8 mouse cellular contexts compared by ENCODE assay signal in genomic region chr14:26357242-26357641, GRCm38 (mm10).
DNase-seq lines count a peak whose midpoint lies in the region; ATAC-seq and TF ChIP-seq lines count a peak whose summit lies in the region.

No protein-coding gene starts in this region.

- TF ChIP-seq POLR2A in thymus, adult 2 months (IDR thresholded peaks at IDR 0.05; ENCODE audit: control insufficient read depth, extremely low read depth, insufficient read depth, low read length, poor library complexity), result no peak

- no peaks in the 10 kb centered on the region for H3K9me3 ChIP-seq in ES-E14 (ENCODE audit: control insufficient read depth, insufficient read depth, low read depth, low read length)
- H3K9me3 ChIP-seq in heart, postnatal 0 days (replicated peaks; ENCODE audit: control insufficient read depth, low read length), result no peaks in the 10 kb centered on the region
- H3K9me3 ChIP-seq in liver, postnatal 0 days (ENCODE audit: low read length), result no peaks in the 10 kb centered on the region

- H3K4me1 ChIP-seq in ES-E14 (ENCODE audit: control insufficient read depth in 2 of 2, insufficient read depth in 2 of 2, low read length in 2 of 2, poor library complexity in 1 of 2), result peaks cover 0 to 7% of the 10 kb centered on the region in 2 experiments; a peak in 2 of 4 replicates
- peaks cover 11% of the 10 kb centered on the region for H3K4me1 ChIP-seq in heart, postnatal 0 days (ENCODE audit: control insufficient read depth, insufficient read depth)
- no peaks in the 10 kb centered on the region for H3K4me1 ChIP-seq in liver, postnatal 0 days (ENCODE audit: insufficient read depth)
- no peaks in the 10 kb centered on the region for H3K4me1 ChIP-seq in thymus, adult 2 months (replicated peaks; ENCODE audit: control insufficient read depth, insufficient read depth, low read length)

- no peak for TF ChIP-seq EP300 in heart, postnatal 0 days (IDR thresholded peaks at IDR 0.05; ENCODE audit: low read depth)
- TF ChIP-seq EP300 in liver, postnatal 0 days (IDR thresholded peaks at IDR 0.05; ENCODE audit: low read depth), result no peak

- no peaks in the 10 kb centered on the region for H3K36me3 ChIP-seq in ES-E14 (ENCODE audit: control insufficient read depth, insufficient read depth, low read length, poor library complexity, severe bottlenecking)
- no peaks in the 10 kb centered on the region for H3K36me3 ChIP-seq in heart, postnatal 0 days (replicated peaks; ENCODE audit: control insufficient read depth, insufficient read depth, low read length)
- no peaks in the 10 kb centered on the region for H3K36me3 ChIP-seq in liver, postnatal 0 days (replicated peaks; ENCODE audit: insufficient read depth, low read length)
- no peaks in the 10 kb centered on the region for H3K36me3 ChIP-seq in thymus, adult 2 months (ENCODE audit: control insufficient read depth, insufficient read depth, low read length)

- no peak overlapping the region for H3K27ac ChIP-seq in ES-E14 (ENCODE audit: insufficient read depth, low read depth, low read length, poor library complexity, severe bottlenecking)
- H3K27ac ChIP-seq in heart, postnatal 0 days (ENCODE audit: low read depth), result no peak overlapping the region
- no peak overlapping the region for H3K27ac ChIP-seq in liver, postnatal 0 days (ENCODE audit: low read depth)
- H3K27ac ChIP-seq in thymus, adult 2 months (ENCODE audit: control insufficient read depth, insufficient read depth, low read length), result no peak overlapping the region

- TF ChIP-seq CTCF in heart, postnatal 0 days (IDR thresholded peaks at IDR 0.05; ENCODE audit: low read depth), result 0 out of 2 replicates have a peak, but pooled peaks have one; percentile 1
- no peak for TF ChIP-seq CTCF in liver, postnatal 0 days (IDR thresholded peaks at IDR 0.05; ENCODE audit: low read depth)
- no peak for TF ChIP-seq CTCF in thymus, adult 2 months (IDR thresholded peaks at IDR 0.05; ENCODE audit: borderline replicate concordance, control insufficient read depth, extremely low read depth, insufficient read depth, low read length, poor library complexity)

- in situ Hi-C loops in ES-E14 (cut with MboI; ENCODE audit: low sequenced_read_pairs in 2 of 2, unreplicated experiment in 2 of 2), result no loop called here

- H3K4me2 ChIP-seq in heart, postnatal 0 days (ENCODE audit: low read depth, low read length), result no peak overlapping the region
- H3K4me2 ChIP-seq in liver, postnatal 0 days (ENCODE audit: low read depth, low read length), result no peak overlapping the region

- peak; percentile 66 for ATAC-seq in heart, postnatal 0 days (ENCODE audit: insufficient read depth, low read depth)
- ATAC-seq in liver, postnatal 0 days, result no peak
- ATAC-seq in erythroid progenitor cell, adult 5-6 weeks (replicated peaks; ENCODE audit: low FRiP score, poor library complexity, severe bottlenecking), result no peak
- no peak for ATAC-seq in activated CD4-positive, CD25-positive, alpha-beta regulatory T cell, adult 4 months

- peak overlapping the region; percentile 6; the same call in 1 of the 2 replicates for H3K9ac ChIP-seq in ES-E14 (ENCODE audit: insufficient read depth, low read depth, low read length, poor library complexity, severe bottlenecking)
- no peak overlapping the region for H3K9ac ChIP-seq in heart, postnatal 0 days (replicated peaks; ENCODE audit: low read depth, low read length)
- H3K9ac ChIP-seq in liver, postnatal 0 days (replicated peaks), result no peak overlapping the region

- 22% methylated on average over 6 of the region's 6 CpGs for WGBS in heart, postnatal 0 days
- 46% methylated on average over 6 of the region's 6 CpGs for WGBS in liver, postnatal 0 days (ENCODE audit: insufficient replicate concordance)
- WGBS in thymus, adult 2 months, result 52% methylated on average over 6 of the region's 6 CpGs

- DNase-seq in ES-E14 (ENCODE audit: low read depth, low spot score), result peak; percentile 26
- DNase-seq in adrenal gland, adult 8-10 months, result peak; percentile 82
- peak; percentile 82 for DNase-seq in heart, postnatal 0 days (ENCODE audit: low spot score)
- peak; percentile 24 for DNase-seq in liver, postnatal 0 days
- DNase-seq in thymus, adult 2 months, result no peak
- no peak for DNase-seq in urinary bladder, adult 18-20 months (ENCODE audit: low spot score in 2 of 2)

- peak overlapping the region in 1 of 2 experiments; percentile 21; a peak in 2 of 4 replicates for H3K4me3 ChIP-seq in ES-E14 (ENCODE audit: insufficient read depth in 1 of 2, low read depth in 1 of 2, low read length in 2 of 2, poor library complexity in 1 of 2, severe bottlenecking in 1 of 2)
- H3K4me3 ChIP-seq in heart, postnatal 0 days (ENCODE audit: low read depth, low read length), result no peak overlapping the region
- no peak overlapping the region for H3K4me3 ChIP-seq in liver, postnatal 0 days (ENCODE audit: low read depth, low read length)
- H3K4me3 ChIP-seq in thymus, adult 2 months (ENCODE audit: control insufficient read depth, insufficient read depth, low read length), result no peak overlapping the region

- H3K27me3 ChIP-seq in heart, postnatal 0 days (ENCODE audit: control insufficient read depth, insufficient read depth, low read length), result no peaks in the 10 kb centered on the region
- no peaks in the 10 kb centered on the region for H3K27me3 ChIP-seq in liver, postnatal 0 days (ENCODE audit: insufficient read depth, low read length)
- H3K27me3 ChIP-seq in thymus, adult 2 months (ENCODE audit: control insufficient read depth, insufficient read depth, low read length), result no peaks in the 10 kb centered on the region

TF ChIP-seq in ES-E14, 5 proteins besides CTCF, POLR2A, EP300 and RAD21:
- TF ChIP-seq ZC3H11A (IDR thresholded peaks at IDR 0.05; ENCODE audit: borderline replicate concordance, low read depth, low read length) (no peak), MAFK (IDR thresholded peaks at IDR 0.05; ENCODE audit: insufficient read depth, low read depth, low read length) (no peak), HCFC1 (IDR thresholded peaks at IDR 0.05; ENCODE audit: borderline replicate concordance, insufficient read depth, low read length) (no peak), CHD2 (IDR thresholded peaks at IDR 0.05; ENCODE audit: low read depth, low read length) (no peak), ZNF384 (IDR thresholded peaks at IDR 0.05; ENCODE audit: low read depth, low read length) (no peak)

Comparison
In these comparisons a context has a peak if more than half of its experiments do, and no peak if none do; other contexts are left out.
1. DNase-seq: peak in ES-E14 (single experiment), adrenal gland, adult 8-10 months (single experiment), heart, postnatal 0 days (single experiment) and liver, postnatal 0 days (single experiment); none in thymus, adult 2 months (single experiment) and urinary bladder, adult 18-20 months (0 of 2).